Mouse (Mus musculus) ovary, adult 2 months (tissue): Measurements from ENCODE around the gene Galk2. TPM values are rescaled to one million over a fixed set of nuclear protein-coding genes. Genes with fewer than 3 reads are reported as not detected.

Experiments
- polyA plus RNA-seq: library from polyadenylated mRNA; depleted of rRNA; stranded (reverse); fragments of >200 nt; gene quantifications from 2 replicates; pipeline ENCODE4 v1.2.3, GENCODE M21; 2012; rRNA removed

The Galk2 gene
- polyA plus RNA-seq = 18.8 and 19.2 TPM in 2 replicates

GRCm38 (mm10) chr2:125858521-125859280, at the start of gene Galk2, which contains the start of gene Cops2:
Galk2 (plus strand) TSS chr2:125859109.
Cops2 (minus strand) TSS chr2:125859139.

Other genes starting within 250 kb of the Galk2 start
- 1.2 and 1.3 TPM in 2 replicates for gene Cep152, start 234.0 kb upstream of the Galk2 start, polyA plus RNA-seq
- gene Eid1, start 186.0 kb upstream of the Galk2 start, polyA plus RNA-seq = 25.3 and 35.3 TPM in 2 replicates
- gene Shc4, start 135.0 kb upstream of the Galk2 start, polyA plus RNA-seq = 0.29 and 0.50 TPM in 2 replicates
- gene Secisbp2l, start 76.2 kb upstream of the Galk2 start, polyA plus RNA-seq = 8.7 and 8.9 TPM in 2 replicates
- 2.9 and 3.5 TPM in 2 replicates for gene Cops2, start within 50 bp of the Galk2 start, polyA plus RNA-seq
- 2.2 and 2.9 TPM in 2 replicates for gene Fgf7, start 175.5 kb downstream of the Galk2 start, polyA plus RNA-seq